Mouse (Mus musculus): ENCODE results near the gene Gm42688. TPM values are rescaled to one million over a fixed set of nuclear protein-coding genes. Genes with fewer than 3 reads are reported as not detected.

The Gm42688 gene
- polyA plus RNA-seq, 1 experiment from 2014 or later: 2.7 TPM

- no peak overlapping the region for H3K9ac ChIP-seq
- WGBS: 2% methylated on average over 69 of the region's 69 CpGs
- no peak for ATAC-seq (ENCODE audit: insufficient read depth, low FRiP score, low read depth)
Measured at GRCm38 (mm10) chr6:83069488-83070246, 31.8 kb upstream of the Gm42688 start.

GRCm38 (mm10) chr6:83070247-83070310 is 31.3 kb upstream of the Gm42688 start, which contains the start of gene Tlx2:
Gene Tlx2 (minus strand): TSS chr6:83070293.
- WGBS: under 1% methylated on average over 10 of the region's 10 CpGs
- no peak for ATAC-seq (ENCODE audit: insufficient read depth, low FRiP score, low read depth)
- Histone ChIP-seq H3K9ac (no peak within 1 kb of the TSS), H3K4me2 (peak within 1 kb of the TSS; percentile 56), H3K4me3 (replicated peaks) (peak within 1 kb of the TSS; percentile 28), H3K36me3 (no peaks in the 10 kb centered on the region), H3K27ac (no peak within 1 kb of the TSS), H3K9me3 (no peaks in the 10 kb centered on the region), H3K4me1 (peaks cover 28% of the 10 kb centered on the region), H3K27me3 (replicated peaks) (peaks cover 92% of the 10 kb centered on the region)

More at GRCm38 (mm10) chr6:83069488-83070246, 31.8 kb upstream of the Gm42688 start:
- Histone ChIP-seq H3K27me3 (replicated peaks) (peaks cover 93% of the 10 kb centered on the region), H3K4me2 (peak overlapping the region; percentile 56), H3K9me3 (no peaks in the 10 kb centered on the region), H3K27ac (no peak overlapping the region), H3K4me1 (peaks cover 28% of the 10 kb centered on the region), H3K4me3 (replicated peaks) (peak overlapping the region; percentile 28), H3K36me3 (no peaks in the 10 kb centered on the region)

- Histone ChIP-seq H3K27me3 (replicated peaks) (peaks cover 93% of the 10 kb centered on the region), H3K4me2 (peak overlapping the region; percentile 37), H3K9me3 (no peaks in the 10 kb centered on the region), H3K9ac (no peak overlapping the region), H3K27ac (no peak overlapping the region), H3K4me1 (peaks cover 28% of the 10 kb centered on the region), H3K4me3 (replicated peaks) (peak overlapping the region; percentile 28), H3K36me3 (no peaks in the 10 kb centered on the region)
- no peak for ATAC-seq (ENCODE audit: insufficient read depth, low FRiP score, low read depth)
- WGBS: under 1% methylated on average over 52 of the region's 58 CpGs
Measured at GRCm38 (mm10) chr6:83070311-83071219, 30.9 kb upstream of the Gm42688 start.

- Histone ChIP-seq H3K36me3 (no peaks in the 10 kb centered on the region), H3K4me2 (peak overlapping the region; percentile 16; the same call in 1 of the 2 replicates), H3K4me3 (replicated peaks) (peak overlapping the region; percentile 28), H3K4me1 (peaks cover 28% of the 10 kb centered on the region), H3K9me3 (no peaks in the 10 kb centered on the region), H3K27me3 (replicated peaks) (peaks cover 91% of the 10 kb centered on the region), H3K27ac (no peak overlapping the region), H3K9ac (no peak overlapping the region)
- no peak for ATAC-seq (ENCODE audit: insufficient read depth, low FRiP score, low read depth)
- 2% methylated on average over 24 of the region's 24 CpGs for WGBS
Measured at GRCm38 (mm10) chr6:83071220-83071619, 30.2 kb upstream of the Gm42688 start.

GRCm38 (mm10) chr6:83074979-83075378 is 26.4 kb upstream of the Gm42688 start:
- no peak overlapping the region for H3K27ac ChIP-seq
- no peak overlapping the region for H3K9ac ChIP-seq
- H3K9me3 ChIP-seq: no peaks in the 10 kb centered on the region
- no peak overlapping the region for H3K4me2 ChIP-seq
- H3K27me3 ChIP-seq (replicated peaks): peaks cover 63% of the 10 kb centered on the region
- no peaks in the 10 kb centered on the region for H3K36me3 ChIP-seq
- H3K4me1 ChIP-seq: peaks cover 19% of the 10 kb centered on the region
- ATAC-seq (ENCODE audit: insufficient read depth, low FRiP score, low read depth): no peak
- H3K4me3 ChIP-seq (replicated peaks): no peak overlapping the region
- 12% methylated on average over 2 of the region's 2 CpGs for WGBS

- Histone ChIP-seq H3K9ac (peak within 1 kb of the TSS; percentile 68), H3K4me3 (replicated peaks) (peak within 1 kb of the TSS; percentile 66), H3K4me1 (peaks cover 8% of the 10 kb centered on the region; the same call in 1 of the 2 replicates), H3K27ac (peak within 1 kb of the TSS; percentile 87), H3K9me3 (no peaks in the 10 kb centered on the region), H3K4me2 (peak within 1 kb of the TSS; percentile 98), H3K36me3 (no peaks in the 10 kb centered on the region), H3K27me3 (replicated peaks) (peaks cover 41% of the 10 kb centered on the region)
- peak; percentile 42 for ATAC-seq (ENCODE audit: insufficient read depth, low FRiP score, low read depth)
- under 1% methylated on average over 54 of the region's 54 CpGs for WGBS
Measured at GRCm38 (mm10) chr6:83077630-83078323, 23.6 kb upstream of the Gm42688 start, which contains the start of gene Pcgf1. Gene Pcgf1 (plus strand): TSS chr6:83077869.

GRCm38 (mm10) chr6:83078324-83078858 is 23.0 kb upstream of the Gm42688 start:
- peaks cover 8% of the 10 kb centered on the region; the same call in 1 of the 2 replicates for H3K4me1 ChIP-seq
- H3K4me3 ChIP-seq (replicated peaks): peak overlapping the region; percentile 66
- H3K9ac ChIP-seq: peak overlapping the region; percentile 53
- no peaks in the 10 kb centered on the region for H3K9me3 ChIP-seq
- peak; percentile 92 for ATAC-seq (ENCODE audit: insufficient read depth, low FRiP score, low read depth)
- peak overlapping the region; percentile 98 for H3K4me2 ChIP-seq
- H3K27ac ChIP-seq: peak overlapping the region; percentile 87
- H3K27me3 ChIP-seq (replicated peaks): peaks cover 43% of the 10 kb centered on the region
- no peaks in the 10 kb centered on the region for H3K36me3 ChIP-seq
- WGBS: under 1% methylated on average over 46 of the region's 46 CpGs

- Histone ChIP-seq H3K27me3 (replicated peaks) (peaks cover 46% of the 10 kb centered on the region), H3K9me3 (no peaks in the 10 kb centered on the region), H3K4me1 (peaks cover 8% of the 10 kb centered on the region; the same call in 1 of the 2 replicates), H3K36me3 (no peaks in the 10 kb centered on the region), H3K4me2 (no peak overlapping the region), H3K9ac (no peak overlapping the region), H3K4me3 (replicated peaks) (no peak overlapping the region), H3K27ac (no peak overlapping the region)
- ATAC-seq (ENCODE audit: insufficient read depth, low FRiP score, low read depth): no peak
- 92% methylated on average over 5 of the region's 5 CpGs for WGBS
Measured at GRCm38 (mm10) chr6:83080210-83080609, 21.2 kb upstream of the Gm42688 start.

GRCm38 (mm10) chr6:83083497-83083896 is 17.9 kb upstream of the Gm42688 start:
- no peak overlapping the region for H3K4me2 ChIP-seq
- 21% methylated on average over 5 of the region's 5 CpGs for WGBS

GRCm38 (mm10) chr6:83084477-83084876 is 16.9 kb upstream of the Gm42688 start:
- Histone ChIP-seq H3K4me1 (peaks cover 14% of the 10 kb centered on the region), H3K9ac (no peak overlapping the region), H3K36me3 (no peaks in the 10 kb centered on the region), H3K27ac (no peak overlapping the region), H3K9me3 (no peaks in the 10 kb centered on the region), H3K4me2 (no peak overlapping the region), H3K27me3 (replicated peaks) (peaks cover 67% of the 10 kb centered on the region), H3K4me3 (replicated peaks) (no peak overlapping the region)
- no peak for ATAC-seq (ENCODE audit: insufficient read depth, low FRiP score, low read depth)
- 12% methylated on average over 6 of the region's 6 CpGs for WGBS

More at GRCm38 (mm10) chr6:83083497-83083896, 17.9 kb upstream of the Gm42688 start:
- peaks cover 20% of the 10 kb centered on the region for H3K4me1 ChIP-seq
- no peaks in the 10 kb centered on the region for H3K9me3 ChIP-seq
- no peak overlapping the region for H3K9ac ChIP-seq
- peaks cover 59% of the 10 kb centered on the region for H3K27me3 ChIP-seq (replicated peaks)
- H3K36me3 ChIP-seq: no peaks in the 10 kb centered on the region
- H3K4me3 ChIP-seq (replicated peaks): no peak overlapping the region
- ATAC-seq (ENCODE audit: insufficient read depth, low FRiP score, low read depth): no peak
- no peak overlapping the region for H3K27ac ChIP-seq

- 6% methylated on average over 41 of the region's 42 CpGs for WGBS
- Histone ChIP-seq H3K27me3 (replicated peaks) (peaks cover 79% of the 10 kb centered on the region), H3K27ac (no peak within 1 kb of the TSS), H3K4me2 (peak within 1 kb of the TSS; percentile 48), H3K9me3 (no peaks in the 10 kb centered on the region), H3K4me3 (replicated peaks) (peak within 1 kb of the TSS; percentile 25), H3K9ac (no peak within 1 kb of the TSS), H3K36me3 (no peaks in the 10 kb centered on the region), H3K4me1 (peaks cover 14% of the 10 kb centered on the region)
- ATAC-seq (ENCODE audit: insufficient read depth, low FRiP score, low read depth): no peak
Measured at GRCm38 (mm10) chr6:83086121-83087035, 15.0 kb upstream of the Gm42688 start, which contains the start of gene Lbx2. Gene Lbx2 (plus strand): TSS chr6:83086367.

Data from stomach, embryonic 15.5 days (tissue).